Mouse (Mus musculus): ENCODE data around the gene Nusap1. TPM values are rescaled to one million over a fixed set of nuclear protein-coding genes. Genes with fewer than 3 reads are reported as not detected.

The Nusap1 gene
- polyA plus RNA-seq, 1 experiment from 2014 or later = 68.5 TPM

- Histone ChIP-seq H3K27ac (no peak overlapping the region), H3K36me3 (no peaks in the 10 kb centered on the region), H3K4me2 (no peak overlapping the region), H3K27me3 (replicated peaks) (no peaks in the 10 kb centered on the region), H3K9me3 (no peaks in the 10 kb centered on the region), H3K9ac (no peak overlapping the region), H3K4me3 (replicated peaks) (no peak overlapping the region), H3K4me1 (no peaks in the 10 kb centered on the region)
- no peak for ATAC-seq (ENCODE audit: insufficient read depth, low FRiP score, low read depth)
- 94% methylated on average over 3 of the region's 3 CpGs for WGBS
Observed at GRCm38 (mm10) chr2:119699962-119700361, 81.9 kb downstream of the Nusap1 start.

Other genes with a start within 250 kb of the Nusap1 start
- 4.0 and 4.2 TPM in 2 replicates for gene Ino80, start 140.6 kb upstream of the Nusap1 start, polyA plus RNA-seq (2015; fragmentation: Nextera tagmentation; extraction: Ambion mirVana)
- 0.42 and 0.48 TPM in 2 replicates for gene Exd1, start 70.7 kb upstream of the Nusap1 start, polyA plus RNA-seq (2015; fragmentation: Nextera tagmentation; extraction: Ambion mirVana)
- gene Chp1, start 70.6 kb upstream of the Nusap1 start, polyA plus RNA-seq (2015; fragmentation: Nextera tagmentation; extraction: Ambion mirVana) = 68.1 and 73.6 TPM in 2 replicates
- gene Oip5, start 171 bp downstream of the Nusap1 start, polyA plus RNA-seq (2015; fragmentation: Nextera tagmentation; extraction: Ambion mirVana) = 24.2 and 27.1 TPM in 2 replicates
- 43.0 and 46.3 TPM in 2 replicates for gene Ndufaf1, start 44.5 kb downstream of the Nusap1 start, polyA plus RNA-seq (2015; fragmentation: Nextera tagmentation; extraction: Ambion mirVana)
- gene Rtf1, start 56.8 kb downstream of the Nusap1 start, polyA plus RNA-seq (2015; fragmentation: Nextera tagmentation; extraction: Ambion mirVana) = 35.8 and 47.4 TPM in 2 replicates
- 9.8 and 10.2 TPM in 2 replicates for gene Itpka, start 124.0 kb downstream of the Nusap1 start, polyA plus RNA-seq (2015; fragmentation: Nextera tagmentation; extraction: Ambion mirVana)
- 2.1 and 2.7 TPM in 2 replicates for gene Ltk, start 142.1 kb downstream of the Nusap1 start, polyA plus RNA-seq (2015; fragmentation: Nextera tagmentation; extraction: Ambion mirVana)
- 25.3 and 29.5 TPM in 2 replicates for gene Rpap1, start 169.2 kb downstream of the Nusap1 start, polyA plus RNA-seq (2015; fragmentation: Nextera tagmentation; extraction: Ambion mirVana)
- 23.0 and 23.6 TPM in 2 replicates for gene Tyro3, start 179.4 kb downstream of the Nusap1 start, polyA plus RNA-seq (2015; fragmentation: Nextera tagmentation; extraction: Ambion mirVana)

Measured in stomach, embryonic 15.5 days (tissue).